Mouse (Mus musculus): ENCODE results near the gene Tgds.
"Not testable (repeated sequence)": the region's sequence is repeated elsewhere in the genome, so short reads cannot be mapped to it uniquely, and the experiment has no call there.

The Tgds gene

DNA sequence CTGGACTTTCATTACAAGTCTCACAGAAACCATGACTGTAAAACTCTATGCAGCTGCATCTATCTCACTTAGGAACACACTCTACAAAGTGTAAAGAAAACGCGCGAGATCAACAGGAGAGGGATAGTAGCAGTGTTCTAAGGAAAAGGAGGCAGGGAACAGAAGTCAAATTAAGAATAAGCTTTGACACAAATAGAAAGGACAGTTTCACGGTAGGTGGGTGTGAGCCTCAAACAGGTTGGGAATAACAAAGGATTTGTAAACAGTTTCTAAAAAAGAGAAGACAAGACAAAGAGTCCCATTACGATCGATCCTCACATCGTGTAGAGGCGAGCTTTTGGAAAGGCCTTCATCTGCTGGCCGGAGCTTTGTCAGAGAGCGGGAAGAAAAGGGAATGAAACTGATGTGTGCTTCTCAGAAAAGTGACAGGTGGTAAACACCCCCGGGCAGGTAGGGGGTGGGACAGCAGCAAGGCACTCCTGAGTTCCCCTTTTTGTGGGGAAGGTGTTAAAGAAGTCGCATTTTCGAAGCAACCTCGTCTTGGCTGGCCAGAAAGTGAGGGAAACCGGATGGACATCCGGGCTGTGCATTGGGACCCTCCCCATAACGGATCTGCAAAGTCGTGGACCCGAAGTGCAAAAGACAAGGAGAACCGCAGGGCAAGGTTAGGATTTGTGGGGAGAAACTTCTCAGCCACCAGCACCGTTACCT is 469 bp downstream of the Tgds start:
- no peak for DNase-seq

DNA sequence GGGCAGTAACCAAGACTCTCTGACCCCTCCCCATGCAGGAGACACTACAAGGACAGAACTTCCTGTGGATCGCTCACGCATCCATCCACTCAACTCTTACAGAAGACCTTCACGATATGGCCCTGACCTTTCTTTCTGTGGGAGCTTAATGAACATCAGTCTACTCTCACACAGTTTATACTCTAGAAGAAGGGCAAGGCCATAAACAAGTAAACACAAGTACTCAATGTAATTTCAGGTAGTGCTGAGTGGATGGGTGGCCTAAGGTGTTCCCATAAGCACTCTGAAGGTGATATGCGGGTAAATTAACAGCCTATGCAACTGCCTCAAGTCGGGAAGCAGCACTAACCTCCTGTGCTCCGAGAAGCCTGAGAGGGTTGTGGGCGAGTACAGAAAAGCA is 1.1 kb downstream of the Tgds start:
- DNase-seq, result no peak

DNA sequence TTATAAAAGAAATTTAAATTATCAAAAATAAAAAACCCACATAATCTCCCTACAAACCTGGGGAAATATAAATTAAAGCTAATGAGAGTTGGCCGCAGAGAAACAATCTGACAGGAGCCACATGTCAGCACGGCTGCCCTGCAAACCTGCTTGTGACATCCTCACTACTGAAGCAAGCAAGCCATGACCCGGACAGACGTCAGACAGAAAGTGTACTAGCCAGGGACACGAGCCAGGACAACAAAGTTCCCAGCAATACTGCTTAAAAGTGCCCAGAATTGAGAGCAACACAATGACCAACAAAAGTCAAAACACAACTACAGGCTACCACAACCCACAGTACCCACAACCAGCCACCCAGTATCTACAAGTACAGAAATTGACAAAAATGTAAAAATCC is 6.3 kb downstream of the Tgds start:
- DNase-seq, result no peak

DNA sequence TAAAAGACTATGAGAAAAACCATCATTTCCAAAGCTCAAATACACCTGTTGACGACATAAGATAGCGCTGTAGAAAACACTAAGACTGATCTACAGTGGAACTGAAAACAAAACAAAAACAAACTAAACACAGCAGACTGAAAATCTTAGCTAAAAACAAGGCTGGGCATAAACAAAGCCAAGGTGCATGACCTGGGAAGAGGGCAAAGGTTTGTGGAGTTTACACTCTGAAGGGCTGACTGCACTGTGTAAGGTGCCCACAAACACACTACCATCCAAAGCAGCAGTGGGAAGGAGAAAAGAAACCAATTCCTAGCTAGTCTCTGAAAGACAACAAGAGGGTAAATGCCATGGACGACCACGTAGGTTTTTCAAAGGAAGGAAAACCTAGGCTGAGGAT is 7.8 kb downstream of the Tgds start:
- DNase-seq, result no peak

DNA sequence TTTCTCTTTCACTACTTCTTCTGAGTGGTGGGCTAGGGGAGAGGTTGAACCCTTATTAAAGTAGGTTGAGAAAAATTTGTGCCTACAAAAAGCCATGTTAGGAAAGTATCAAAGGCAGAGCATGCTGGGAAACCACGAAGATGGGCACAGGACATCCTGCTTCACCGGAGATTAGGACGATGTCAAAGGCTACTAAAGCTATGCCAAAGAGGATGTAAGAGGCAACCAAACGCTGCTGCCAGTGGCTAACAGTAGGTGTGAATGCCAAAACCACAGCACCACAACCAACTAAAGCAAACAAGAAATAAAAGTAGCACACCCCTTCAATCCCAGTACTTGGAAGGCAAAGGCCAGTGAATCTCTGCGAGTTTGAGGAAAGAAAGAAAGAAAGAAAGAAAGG is 8.4 kb downstream of the Tgds start:
- DNase-seq, result no peak

DNA sequence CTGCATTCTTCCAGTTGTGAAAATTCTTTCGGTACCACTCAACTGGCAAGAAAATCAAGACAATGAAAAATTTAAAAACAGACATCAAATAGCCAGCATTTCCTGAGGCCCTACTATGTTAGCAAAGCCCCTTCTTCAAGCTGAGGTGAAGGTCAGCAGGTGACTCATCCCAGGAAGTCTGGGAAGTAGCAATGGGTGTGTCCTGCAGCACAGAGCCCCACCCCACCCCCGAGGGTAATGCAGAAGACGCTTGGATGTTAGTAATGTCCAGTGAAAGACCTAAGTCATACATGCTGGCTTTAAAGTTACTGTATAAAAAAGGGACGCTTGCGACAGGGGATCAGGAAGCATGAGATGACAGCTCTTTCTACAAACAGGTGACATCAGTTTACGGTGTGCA is 19.4 kb downstream of the Tgds start:
- no peak for DNase-seq

DNA sequence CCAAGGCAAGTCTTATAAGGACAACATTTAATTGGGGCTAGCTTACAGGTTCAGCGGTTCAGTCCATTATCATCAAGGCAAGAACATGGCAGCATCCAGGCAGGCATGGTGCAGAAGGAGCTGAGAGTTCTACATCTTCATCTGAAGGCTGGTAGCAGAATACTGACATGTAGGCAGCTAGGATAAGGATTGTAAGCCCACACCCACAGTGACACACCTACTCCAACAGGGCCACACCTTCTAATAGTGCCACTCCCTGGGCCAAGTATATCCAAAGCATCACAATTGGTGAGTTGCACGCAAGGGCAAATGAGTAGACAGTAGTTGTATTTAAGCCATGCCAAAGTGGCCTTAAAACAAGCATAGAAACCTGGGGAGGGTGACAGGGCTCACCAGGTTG is 25.1 kb downstream of the Tgds start:
- not testable (repeated sequence) for DNase-seq

DNA sequence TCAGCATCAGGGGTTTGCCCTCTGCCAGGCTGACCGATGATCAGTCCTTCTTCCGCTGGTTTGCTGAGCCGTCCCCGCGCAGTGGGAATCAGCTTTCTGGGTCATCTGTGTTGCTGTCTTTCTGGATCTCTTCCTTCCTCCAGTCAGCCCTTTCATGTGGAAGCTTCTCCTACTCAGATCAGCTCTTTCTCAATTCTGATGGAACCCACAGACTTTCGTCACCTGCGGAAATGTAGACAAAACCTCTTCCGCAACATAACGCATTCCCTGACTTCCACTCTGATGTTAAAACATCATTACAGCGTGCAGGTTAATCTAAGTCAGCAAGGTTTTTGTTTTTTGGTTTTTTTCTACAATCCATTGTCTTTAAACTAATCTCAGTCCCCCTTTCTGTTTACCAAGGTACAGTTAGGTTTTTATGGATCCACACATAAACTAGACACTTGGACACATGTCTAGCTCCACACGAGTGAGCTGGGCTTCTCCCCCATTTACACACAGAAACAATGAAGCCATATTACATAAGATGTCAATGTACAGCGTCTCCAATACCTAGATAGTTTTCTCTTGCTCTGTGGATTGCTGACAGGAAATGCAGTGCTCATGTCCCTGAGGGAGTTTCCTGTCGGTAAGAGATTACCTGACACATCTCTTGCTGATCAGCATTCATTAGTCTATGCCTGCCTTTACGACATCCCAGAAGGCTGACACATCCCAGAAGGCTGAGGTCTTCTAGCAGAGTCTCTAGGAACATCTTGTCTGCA is 31.1 kb downstream of the Tgds start:
- DNase-seq, result no peak

DNA sequence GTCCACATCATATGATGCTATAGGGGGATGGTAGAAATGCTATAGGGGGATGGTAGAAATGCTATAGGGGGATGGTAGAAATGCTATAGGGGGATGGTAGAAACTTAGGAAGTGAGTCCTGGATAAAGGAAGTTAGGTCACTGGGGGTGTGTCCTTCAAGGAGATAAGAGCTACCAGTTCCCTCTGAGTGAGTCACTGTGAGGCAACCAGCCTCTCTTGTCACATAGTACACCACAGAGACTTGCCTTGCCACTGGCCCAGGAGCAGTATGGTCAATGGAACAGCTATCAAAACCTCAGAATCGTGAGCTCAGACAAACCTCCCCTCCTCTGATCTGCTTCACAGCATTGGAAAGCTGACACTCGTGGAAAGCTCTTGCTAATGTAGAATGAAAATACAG is 34.3 kb downstream of the Tgds start:
- no peak for DNase-seq

DNA sequence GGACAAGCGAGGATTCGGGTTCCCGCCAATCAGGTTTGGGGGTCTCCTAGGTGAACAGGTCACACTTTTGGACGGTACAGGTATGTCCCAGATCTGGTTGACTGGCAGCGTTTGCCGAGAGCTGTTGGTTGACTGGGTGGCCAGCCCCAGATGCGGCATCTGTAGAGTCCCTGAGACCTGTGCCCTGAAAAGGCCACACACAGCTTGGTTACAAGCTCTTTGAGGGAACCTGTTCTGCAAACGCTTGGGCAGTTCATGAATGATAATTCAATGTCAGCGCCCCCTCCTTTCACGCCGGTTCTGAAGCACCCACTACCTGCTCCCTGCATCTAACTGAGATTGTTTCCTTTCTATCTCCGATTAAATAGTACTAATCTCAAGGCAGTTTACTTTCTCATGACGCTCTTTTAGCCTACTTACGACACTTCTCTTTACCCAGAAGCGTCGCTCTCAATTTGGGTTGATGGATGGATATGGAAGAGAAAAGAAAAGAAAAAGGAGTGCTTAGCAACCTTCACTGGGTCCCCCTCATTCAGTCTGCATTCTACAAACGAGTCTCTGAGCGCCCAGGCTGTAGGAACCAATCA is 42.7 kb downstream of the Tgds start:
- no peak for DNase-seq

DNA sequence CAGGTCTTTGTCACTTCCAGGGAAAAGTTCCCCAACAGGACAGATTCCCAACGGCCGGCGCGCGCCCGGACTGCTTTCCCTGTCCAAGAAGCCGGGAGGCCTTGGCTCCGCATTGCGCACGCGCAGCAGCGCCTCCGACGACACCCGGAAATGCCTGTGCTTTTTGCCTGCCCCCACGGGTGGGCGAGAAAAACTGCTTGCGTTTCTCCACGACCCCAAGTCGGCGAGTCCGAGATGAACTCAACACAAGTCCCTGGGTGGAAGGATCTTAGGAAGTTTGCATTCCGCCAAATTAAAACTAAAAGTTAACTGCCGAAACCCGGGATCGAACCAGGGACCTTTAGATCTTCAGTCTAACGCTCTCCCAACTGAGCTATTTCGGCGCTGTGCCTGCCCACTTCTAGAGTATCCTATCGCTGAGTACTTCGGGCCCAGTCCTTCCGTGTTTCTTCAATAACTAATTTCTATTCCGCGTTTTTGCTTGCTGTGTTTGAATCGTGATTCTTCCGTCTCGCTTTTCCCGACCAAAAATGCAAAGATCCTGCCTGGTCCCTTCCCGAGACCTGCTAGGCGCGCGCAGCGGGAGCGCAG is 43.2 kb downstream of the Tgds start:
- peak; percentile 92 for DNase-seq

DNA sequence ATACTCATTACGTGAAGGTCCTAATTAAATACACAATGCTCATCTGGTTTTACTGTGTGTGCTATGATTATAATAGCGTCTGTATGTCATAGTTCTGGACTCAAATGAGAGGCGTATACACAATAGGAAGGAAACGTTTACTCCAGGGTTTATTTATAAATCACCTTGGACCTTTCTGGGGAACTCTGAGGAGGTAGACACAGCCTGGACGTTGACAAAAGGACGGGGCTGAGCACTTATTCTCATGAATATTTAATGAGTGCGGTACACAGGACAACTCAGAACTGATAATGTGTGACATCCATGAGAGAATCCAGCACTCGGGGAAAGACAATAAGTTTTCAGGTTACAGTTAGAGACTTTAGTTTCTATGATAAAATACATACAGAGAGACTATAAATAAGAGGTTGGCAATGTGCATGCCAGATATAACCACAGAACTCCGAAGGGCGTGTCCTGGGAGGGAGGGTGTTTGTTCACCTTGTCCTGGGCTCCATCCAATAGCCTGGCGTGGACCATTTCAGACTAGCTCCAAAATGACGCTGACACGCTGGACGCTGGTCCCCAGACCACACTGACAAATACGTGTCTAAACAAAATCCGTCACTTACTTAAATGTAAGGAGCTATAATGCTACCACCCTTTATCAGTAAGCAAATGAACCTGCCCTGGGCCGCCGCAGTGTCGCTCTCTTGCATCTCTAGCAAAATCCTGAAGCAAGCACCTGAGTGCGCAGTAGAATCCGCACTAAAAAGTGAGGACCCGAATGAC is 43.9 kb downstream of the Tgds start:
- DNase-seq, result no peak

DNA sequence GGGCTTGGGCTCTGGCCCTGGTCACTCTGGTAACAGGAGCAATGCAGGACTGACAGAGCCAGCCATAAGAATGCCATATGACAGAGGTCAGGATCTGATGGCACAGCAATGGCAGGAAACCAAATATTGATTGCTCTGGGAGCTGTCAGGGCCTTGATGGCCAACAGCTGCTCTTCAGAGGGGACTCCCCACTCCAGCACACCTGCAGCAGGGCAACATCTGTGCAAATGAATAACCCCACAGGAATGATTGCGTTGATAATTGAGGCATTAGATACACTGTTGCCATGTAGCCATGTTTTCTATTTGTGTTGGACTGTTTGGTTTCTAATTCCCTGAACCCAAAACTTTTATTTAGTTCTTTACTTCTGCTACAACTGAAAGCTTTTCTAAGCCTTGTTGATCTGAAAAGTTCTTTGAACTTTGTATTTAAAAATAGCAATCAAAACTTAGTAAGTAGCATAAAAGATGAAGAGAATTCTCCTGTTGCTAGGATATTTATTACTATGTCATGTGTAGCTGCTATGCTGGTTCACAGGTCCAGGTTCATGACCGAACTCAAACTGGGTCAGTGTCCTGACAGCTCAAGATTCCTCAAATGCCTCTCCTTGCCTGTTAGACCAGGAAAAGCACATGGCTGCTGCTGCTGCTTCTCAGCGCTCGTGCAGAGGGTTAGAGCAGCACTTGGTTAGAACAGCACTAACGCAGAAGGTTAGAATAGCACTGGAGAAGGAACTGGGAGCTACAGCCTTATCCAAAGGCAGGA is 46.1 kb downstream of the Tgds start:
- DNase-seq, result no peak

DNA sequence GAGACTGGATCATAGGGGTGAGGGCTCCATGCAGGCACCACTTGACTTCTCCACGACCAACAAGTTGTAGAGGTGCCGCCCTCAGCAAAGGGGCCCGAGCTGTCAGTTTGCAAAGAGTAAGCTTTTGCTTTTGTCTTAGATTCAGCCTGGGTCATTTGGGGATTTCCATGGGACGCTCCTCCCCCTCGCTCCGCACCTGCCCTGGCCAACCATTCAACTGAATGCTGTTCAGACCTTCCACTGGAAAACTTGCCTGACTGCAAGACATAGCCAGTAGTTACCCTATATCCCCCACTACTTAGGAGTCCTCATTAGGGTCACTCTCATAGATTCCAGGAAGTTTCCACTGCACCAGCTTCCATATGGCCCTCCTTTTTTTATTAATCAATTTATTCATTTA is 48.7 kb downstream of the Tgds start:
- DNase-seq, result no peak

DNA sequence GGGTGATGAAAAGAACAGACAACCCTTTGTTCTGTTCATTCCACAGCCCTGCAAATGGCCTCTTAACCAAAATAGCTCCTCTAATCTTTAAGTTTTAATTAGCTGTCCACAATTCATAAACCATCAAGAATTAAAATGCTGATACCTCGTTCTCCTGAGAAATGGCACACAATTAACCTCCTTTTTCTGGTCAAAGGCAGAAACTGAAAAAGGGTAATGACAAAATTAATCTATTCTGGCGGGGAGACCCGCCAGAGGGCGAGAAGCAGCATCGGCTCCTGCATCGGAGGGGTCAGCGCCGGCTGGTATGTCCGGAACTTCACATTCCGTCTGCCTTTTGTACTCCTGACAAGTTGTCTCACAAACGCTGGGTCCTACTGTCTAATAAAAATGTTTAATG is 51.9 kb downstream of the Tgds start:
- no peak for DNase-seq

DNA sequence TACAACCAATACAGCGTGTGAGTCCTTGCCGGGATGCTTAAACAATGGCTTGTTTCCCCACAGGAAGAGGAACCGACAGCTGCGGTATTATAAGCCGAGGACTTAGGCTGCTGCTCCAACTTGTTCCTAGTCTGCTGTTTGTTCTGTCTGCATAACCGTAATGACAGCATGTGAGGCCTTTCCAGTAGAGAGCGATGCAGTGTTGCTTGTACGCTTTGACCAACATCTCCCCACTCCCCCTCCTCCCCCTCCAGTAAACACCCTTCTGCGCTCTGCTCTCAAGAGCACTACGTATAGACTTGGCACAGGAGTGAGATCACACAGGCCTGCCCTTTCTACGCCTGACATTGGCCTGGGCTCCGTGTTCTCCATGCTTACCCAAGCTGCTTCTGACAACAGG is 62.5 kb downstream of the Tgds start:
- DNase-seq, result no peak

DNA sequence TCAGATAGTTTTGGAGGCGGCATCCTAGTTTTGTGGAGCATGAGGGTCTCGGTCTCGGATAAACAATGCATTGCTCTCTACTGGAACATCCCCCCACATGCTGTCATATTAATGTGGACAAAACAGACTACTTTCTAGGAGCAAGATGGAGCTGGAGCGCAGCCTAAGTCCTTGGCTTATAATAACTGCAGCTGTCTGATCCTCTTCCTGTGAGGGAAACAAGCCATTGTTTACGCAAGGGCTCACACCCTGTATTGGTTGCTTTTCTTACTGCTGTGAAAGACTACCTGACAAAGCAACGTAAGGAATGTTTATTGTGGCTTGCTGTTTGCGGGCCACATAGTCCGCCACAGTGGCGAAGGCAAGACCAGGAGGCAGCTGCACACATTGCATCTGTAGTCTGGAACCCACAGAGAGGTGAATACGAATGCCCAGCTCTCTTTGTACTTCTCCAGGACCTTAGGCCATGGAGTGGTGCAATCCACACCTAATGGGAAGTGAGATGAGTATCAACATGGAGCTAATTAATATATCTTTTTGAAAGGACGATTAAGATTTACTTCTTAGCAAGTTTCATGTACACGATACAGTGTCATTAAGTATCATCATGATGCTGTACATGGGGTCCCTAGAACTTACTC is 63.0 kb downstream of the Tgds start:
- DNase-seq, result no peak

Measured in right cerebral cortex, postnatal 4 days (tissue).